Mouse (Mus musculus) small intestine, adult 2 months (tissue): ENCODE results near the gene Sh3kbp1. TPM values are rescaled to one million over a fixed set of nuclear protein-coding genes. Genes with fewer than 3 reads are reported as not detected.

Experiments
- H3K27ac ChIP-seq: fragments of 200-500 bp; 2 replicates; pipeline ENCODE4 v1.5.1; 2012; ENCODE audit warnings: low read depth, low read length, control low read depth, inconsistent platforms; ENCODE audit not compliant: insufficient read depth
- H3K27me3 ChIP-seq: fragments of 200-500 bp; 2 replicates; pipeline ENCODE4 v1.6.1; 2012; ENCODE audit warnings: mild to moderate bottlenecking, moderate library complexity, low read length, inconsistent platforms; ENCODE audit not compliant: control insufficient read depth, insufficient read depth
- H3K36me3 ChIP-seq: fragments of 200-500 bp; 2 replicates; pipeline ENCODE4 v1.6.1; 2012; ENCODE audit warnings: mild to moderate bottlenecking, low read length, control low read depth, inconsistent platforms; ENCODE audit not compliant: control insufficient read depth, insufficient read depth
- H3K4me1 ChIP-seq: fragments of 200-500 bp; 2 replicates; pipeline ENCODE4 v1.6.1; 2012; ENCODE audit warnings: low read length, inconsistent platforms, mixed read lengths; ENCODE audit not compliant: control insufficient read depth, insufficient read depth, insufficient read length
- H3K4me3 ChIP-seq: fragments of 200-500 bp; 2 replicates; pipeline ENCODE4 v1.5.1; 2012; ENCODE audit warnings: low read depth, mild to moderate bottlenecking, control low read depth, inconsistent platforms, low read length, moderate library complexity
- CTCF ChIP-seq: fragments of 200-500 bp; IDR thresholded peaks from 2 replicates; pipeline ENCODE4 v1.5.1; 2012; ENCODE audit warnings: low read depth, mild to moderate bottlenecking, control low read depth, inconsistent platforms, low read length, moderate library complexity, mixed read lengths; ENCODE audit not compliant: insufficient replicate concordance, insufficient read length; ENCODE audit errors: extremely low read depth
- POLR2A ChIP-seq: fragments of 200-500 bp; IDR thresholded peaks from 2 replicates; pipeline ENCODE4 v1.6.1; 2012; ENCODE audit warnings: low read depth, mild to moderate bottlenecking, control low read depth, inconsistent platforms, low read length, moderate library complexity
- WGBS: fragments of 180-500 bp; shearing (Covaris S2); methylation state at CpG from one replicate; pipeline ENCODE4 v1.1.7; 2018; 5-methylcytosine and 5-hydroxymethylcytosine counted together
- polyA plus RNA-seq: library from polyadenylated mRNA; depleted of rRNA; stranded (reverse); fragments of >200 nt; gene quantifications from 2 replicates; pipeline ENCODE4 v1.2.3, GENCODE M21; 2012

Sh3kbp1 gene
- polyA plus RNA-seq, 1 experiment: 4.4 TPM

- TF ChIP-seq POLR2A: no peak
- TF ChIP-seq CTCF: no peak
- no peaks in the 10 kb centered on the region for H3K27me3 ChIP-seq
- WGBS: 72% methylated on average over 2 of the region's 2 CpGs
- no peaks in the 10 kb centered on the region for H3K4me1 ChIP-seq
- H3K4me3 ChIP-seq: no peak overlapping the region
- no peaks in the 10 kb centered on the region for H3K36me3 ChIP-seq
- H3K27ac ChIP-seq: no peak overlapping the region
Measured at GRCm38 (mm10) chrX:159702850-159703249, 75.8 kb downstream of the Sh3kbp1 start.

GRCm38 (mm10) chrX:159704381-159705004 lies 77.4 kb downstream of the Sh3kbp1 start:
- no peaks in the 10 kb centered on the region for H3K27me3 ChIP-seq
- WGBS: 46% methylated on average over 4 of the region's 4 CpGs
- no peak for TF ChIP-seq CTCF
- no peaks in the 10 kb centered on the region for H3K4me1 ChIP-seq
- H3K27ac ChIP-seq: no peak overlapping the region
- H3K4me3 ChIP-seq: no peak overlapping the region
- H3K36me3 ChIP-seq: no peaks in the 10 kb centered on the region

- 36% methylated on average over 2 of the region's 2 CpGs for WGBS
- Histone ChIP-seq H3K4me3 (no peak overlapping the region), H3K27me3 (no peaks in the 10 kb centered on the region), H3K27ac (no peak overlapping the region), H3K4me1 (no peaks in the 10 kb centered on the region), H3K36me3 (no peaks in the 10 kb centered on the region)
- no peak for TF ChIP-seq POLR2A
Measured at GRCm38 (mm10) chrX:159705412-159705811, 78.3 kb downstream of the Sh3kbp1 start.

GRCm38 (mm10) chrX:159708076-159708830 lies 81.2 kb downstream of the Sh3kbp1 start:
- Histone ChIP-seq H3K27me3 (no peaks in the 10 kb centered on the region), H3K27ac (no peak overlapping the region), H3K36me3 (no peaks in the 10 kb centered on the region), H3K4me3 (peak overlapping the region; percentile 19; the same call in 1 of the 2 replicates), H3K4me1 (no peaks in the 10 kb centered on the region)
- WGBS: 45% methylated on average over 8 of the region's 8 CpGs
- TF ChIP-seq CTCF: no peak
- no peak for TF ChIP-seq POLR2A

- H3K27me3 ChIP-seq: no peaks in the 10 kb centered on the region
- H3K27ac ChIP-seq: no peak overlapping the region; the same call in 1 of the 2 replicates
- peak overlapping the region; percentile 15 for H3K4me3 ChIP-seq
- WGBS: 86% methylated on average over 6 of the region's 6 CpGs
- H3K4me1 ChIP-seq: no peaks in the 10 kb centered on the region
- H3K36me3 ChIP-seq: no peaks in the 10 kb centered on the region
- TF ChIP-seq POLR2A: no peak
- no peak for TF ChIP-seq CTCF
Measured at GRCm38 (mm10) chrX:159709296-159709695, 82.2 kb downstream of the Sh3kbp1 start.

GRCm38 (mm10) chrX:159711070-159712029 lies 84.3 kb downstream of the Sh3kbp1 start:
- H3K4me1 ChIP-seq: no peaks in the 10 kb centered on the region
- TF ChIP-seq POLR2A (no peak), CTCF (no peak)
- H3K27me3 ChIP-seq: no peaks in the 10 kb centered on the region
- WGBS: 76% methylated on average over 13 of the region's 13 CpGs
- H3K36me3 ChIP-seq: no peaks in the 10 kb centered on the region
- H3K27ac ChIP-seq: no peak overlapping the region
- no peak overlapping the region for H3K4me3 ChIP-seq

GRCm38 (mm10) chrX:159713191-159713590 lies 86.1 kb downstream of the Sh3kbp1 start:
- no peaks in the 10 kb centered on the region for H3K36me3 ChIP-seq
- TF ChIP-seq POLR2A (no peak), CTCF (no peak)
- 88% methylated on average over 2 of the region's 2 CpGs for WGBS
- H3K4me3 ChIP-seq: no peak overlapping the region
- no peaks in the 10 kb centered on the region for H3K27me3 ChIP-seq
- no peaks in the 10 kb centered on the region for H3K4me1 ChIP-seq
- no peak overlapping the region for H3K27ac ChIP-seq
